Mouse (Mus musculus) kidney, embryonic 15.5 days (tissue): Measurements from ENCODE around the gene Ifit2. TPM values are rescaled to one million over a fixed set of nuclear protein-coding genes. Genes with fewer than 3 reads are reported as not detected.
A peak's percentile ranks its signal among the peaks of the same experiment; 100 is the strongest.

Source experiments
- ATAC-seq: fragments of 200-750 bp; cut with Nextera tagmentation; replicated peaks from 2 replicates; pipeline ENCODE4 v1.8.0; 2017; ENCODE audit warnings: moderate TSS enrichment; ENCODE audit not compliant: low FRiP score
- H3K27ac ChIP-seq: fragments of 300-500 bp; sonication (generic); 2 replicates; pipeline ENCODE4 v1.5.1; 2015; ENCODE audit warnings: mild to moderate bottlenecking, inconsistent platforms
- H3K27me3 ChIP-seq: fragments of 300-500 bp; sonication (generic); 2 replicates; pipeline ENCODE4 v1.6.1; 2015; ENCODE audit warnings: inconsistent platforms
- H3K36me3 ChIP-seq: fragments of 300-500 bp; sonication (generic); 2 replicates; pipeline ENCODE4 v1.6.1; 2015; ENCODE audit warnings: inconsistent platforms
- H3K4me1 ChIP-seq: fragments of 300-500 bp; sonication (generic); 2 replicates; pipeline ENCODE4 v1.6.1; 2015; ENCODE audit warnings: inconsistent platforms
- H3K4me2 ChIP-seq: fragments of 300-500 bp; sonication (generic); 2 replicates; pipeline ENCODE4 v1.6.1; 2015; ENCODE audit warnings: moderate library complexity, mild to moderate bottlenecking, inconsistent platforms
- H3K4me3 ChIP-seq: fragments of 300-500 bp; sonication (generic); replicated peaks from 2 replicates; pipeline ENCODE4 v1.5.1; 2015; ENCODE audit warnings: mild to moderate bottlenecking, inconsistent platforms
- H3K9ac ChIP-seq: fragments of 300-500 bp; sonication (generic); 2 replicates; pipeline ENCODE4 v1.6.1; 2015; ENCODE audit warnings: mild to moderate bottlenecking, inconsistent platforms
- H3K9me3 ChIP-seq: fragments of 300-500 bp; sonication (generic); replicated peaks from 2 replicates; pipeline ENCODE4 v1.6.1; 2016; ENCODE audit warnings: inconsistent platforms
- WGBS: fragments of 180-500 bp; shearing (Covaris S2); methylation state at CpG from one replicate; pipeline ENCODE4 v1.1.7; 2015; ENCODE audit warnings: mixed read lengths; 5-methylcytosine and 5-hydroxymethylcytosine counted together
- polyA plus RNA-seq: library from polyadenylated mRNA; unstranded; fragments of >200 nt; fragmentation: Nextera tagmentation; extraction: Ambion mirVana; gene quantifications from 2 replicates; pipeline ENCODE4 v1.2.1, GENCODE M21; 2015

Ifit2 gene
- polyA plus RNA-seq, 1 experiment from 2014 or later, result 9.7 TPM

DNA sequence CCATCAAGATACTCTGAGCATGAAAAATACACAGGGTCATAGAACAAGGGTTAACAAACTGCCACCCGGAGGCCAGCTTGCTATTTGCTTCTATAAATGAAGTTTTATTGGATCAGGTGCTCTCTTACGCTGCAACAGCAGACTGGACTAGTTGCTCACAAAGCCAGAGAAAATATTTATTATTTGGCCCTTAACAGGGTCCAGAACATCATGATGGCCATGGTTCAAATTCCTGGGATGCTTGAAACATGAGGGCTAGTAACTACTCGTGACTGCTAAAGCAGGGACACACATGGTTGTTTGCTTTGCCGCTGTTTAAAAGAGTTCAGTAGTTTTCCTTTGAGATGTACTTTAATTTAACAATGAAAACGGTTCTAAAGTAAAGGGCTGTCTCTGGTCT, 1.5 kb downstream of the Ifit2 start:
- 41% methylated on average over 5 of the region's 5 CpGs for WGBS
- no peak for ATAC-seq
- Histone ChIP-seq H3K4me3 (peak overlapping the region; percentile 17; the same call in 1 of the 2 replicates), H3K4me1 (peaks cover 17% of the 10 kb centered on the region; the same call in 1 of the 2 replicates), H3K9me3 (no peaks in the 10 kb centered on the region), H3K27ac (peak overlapping the region; percentile 64), H3K27me3 (no peaks in the 10 kb centered on the region), H3K9ac (no peak overlapping the region), H3K36me3 (no peaks in the 10 kb centered on the region), H3K4me2 (peak overlapping the region; percentile 26)

DNA sequence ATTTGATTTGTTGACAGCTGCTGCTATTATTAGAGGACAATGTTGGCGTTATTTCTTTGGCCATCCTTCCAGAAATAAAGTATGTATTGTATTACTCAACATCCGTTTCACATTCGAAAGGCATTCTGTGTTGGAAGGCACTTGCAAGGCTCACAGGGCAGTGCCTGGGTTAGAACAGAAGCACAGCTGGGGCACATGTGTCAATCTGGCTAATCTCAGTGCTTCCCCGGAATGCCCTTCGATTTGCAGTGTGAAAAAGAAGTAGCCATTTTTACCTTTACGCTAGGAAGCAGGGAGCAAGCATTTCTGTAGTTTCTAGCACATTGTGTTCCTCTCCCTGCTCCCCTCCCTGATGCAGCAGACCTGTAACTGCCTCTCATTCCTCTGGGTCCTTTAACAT, 2.5 kb downstream of the Ifit2 start:
- Histone ChIP-seq H3K4me2 (no peak overlapping the region), H3K27ac (no peak overlapping the region), H3K4me1 (peaks cover 17% of the 10 kb centered on the region; the same call in 1 of the 2 replicates), H3K9ac (no peak overlapping the region), H3K9me3 (no peaks in the 10 kb centered on the region), H3K27me3 (no peaks in the 10 kb centered on the region), H3K4me3 (no peak overlapping the region), H3K36me3 (no peaks in the 10 kb centered on the region)
- no peak for ATAC-seq
- WGBS, result 72% methylated on average over 6 of the region's 6 CpGs

GRCm38 (mm10) chr19:34553522-34553921, 3.0 kb downstream of the Ifit2 start:
- Histone ChIP-seq H3K9me3 (no peaks in the 10 kb centered on the region), H3K4me2 (no peak overlapping the region), H3K36me3 (no peaks in the 10 kb centered on the region), H3K27ac (no peak overlapping the region), H3K4me1 (peaks cover 17% of the 10 kb centered on the region; the same call in 1 of the 2 replicates), H3K9ac (no peak overlapping the region), H3K4me3 (no peak overlapping the region), H3K27me3 (no peaks in the 10 kb centered on the region)
- WGBS, result 36% methylated on average over 3 of the region's 3 CpGs
- ATAC-seq, result no peak

GRCm38 (mm10) chr19:34554061-34554460, 3.6 kb downstream of the Ifit2 start:
- Histone ChIP-seq H3K4me1 (peaks cover 17% of the 10 kb centered on the region; the same call in 1 of the 2 replicates), H3K36me3 (no peaks in the 10 kb centered on the region), H3K4me3 (no peak overlapping the region), H3K4me2 (no peak overlapping the region), H3K9me3 (no peaks in the 10 kb centered on the region), H3K9ac (no peak overlapping the region), H3K27me3 (no peaks in the 10 kb centered on the region), H3K27ac (no peak overlapping the region)
- no peak for ATAC-seq

DNA sequence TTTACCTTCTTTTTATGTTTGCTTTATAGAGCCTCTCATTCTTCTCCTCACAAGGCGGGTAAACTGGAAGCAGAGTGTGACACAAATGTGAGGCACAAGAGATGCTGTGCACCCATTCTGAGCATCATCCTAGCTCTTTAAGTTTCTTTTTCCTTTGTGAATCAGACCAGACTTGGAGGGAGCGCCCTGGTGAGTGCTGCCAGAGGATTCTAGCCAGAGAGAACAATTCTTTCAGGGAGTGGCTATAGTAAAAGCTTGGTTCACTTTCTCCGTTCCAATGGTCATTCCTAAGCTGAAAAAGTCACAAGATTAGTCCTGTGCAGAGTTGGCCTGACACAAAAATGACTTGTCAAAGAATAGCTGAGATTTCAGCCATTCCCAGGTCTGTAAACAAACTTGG, 6.1 kb downstream of the Ifit2 start:
- Histone ChIP-seq H3K9me3 (no peaks in the 10 kb centered on the region), H3K36me3 (no peaks in the 10 kb centered on the region), H3K27me3 (no peaks in the 10 kb centered on the region), H3K9ac (no peak overlapping the region), H3K4me3 (no peak overlapping the region), H3K4me1 (peaks cover 16% of the 10 kb centered on the region; the same call in 1 of the 2 replicates), H3K4me2 (no peak overlapping the region), H3K27ac (no peak overlapping the region)
- no peak for ATAC-seq
- WGBS, result 85% methylated on average over 3 of the region's 3 CpGs

DNA sequence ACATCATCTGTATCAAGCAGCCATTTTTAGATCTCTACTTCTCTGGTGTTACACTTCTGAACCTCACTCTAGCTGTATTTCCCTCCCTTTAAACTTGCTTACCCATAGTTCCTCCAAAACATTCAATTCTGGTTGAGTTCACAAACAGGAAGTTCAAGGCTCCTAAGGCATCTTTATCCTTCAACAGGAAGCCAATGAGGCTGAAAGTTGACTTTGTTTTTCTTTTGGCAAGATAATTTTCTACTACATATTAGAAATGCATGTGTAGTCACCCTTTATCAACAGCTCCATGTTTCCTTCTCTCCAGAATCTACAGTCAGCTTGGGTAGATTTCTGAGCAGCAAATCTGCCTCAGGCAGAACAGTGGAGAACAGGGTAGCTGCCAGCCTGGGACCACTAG, 12.1 kb downstream of the Ifit2 start:
- ATAC-seq, result no peak
- H3K4me3 ChIP-seq, result no peak overlapping the region

DNA sequence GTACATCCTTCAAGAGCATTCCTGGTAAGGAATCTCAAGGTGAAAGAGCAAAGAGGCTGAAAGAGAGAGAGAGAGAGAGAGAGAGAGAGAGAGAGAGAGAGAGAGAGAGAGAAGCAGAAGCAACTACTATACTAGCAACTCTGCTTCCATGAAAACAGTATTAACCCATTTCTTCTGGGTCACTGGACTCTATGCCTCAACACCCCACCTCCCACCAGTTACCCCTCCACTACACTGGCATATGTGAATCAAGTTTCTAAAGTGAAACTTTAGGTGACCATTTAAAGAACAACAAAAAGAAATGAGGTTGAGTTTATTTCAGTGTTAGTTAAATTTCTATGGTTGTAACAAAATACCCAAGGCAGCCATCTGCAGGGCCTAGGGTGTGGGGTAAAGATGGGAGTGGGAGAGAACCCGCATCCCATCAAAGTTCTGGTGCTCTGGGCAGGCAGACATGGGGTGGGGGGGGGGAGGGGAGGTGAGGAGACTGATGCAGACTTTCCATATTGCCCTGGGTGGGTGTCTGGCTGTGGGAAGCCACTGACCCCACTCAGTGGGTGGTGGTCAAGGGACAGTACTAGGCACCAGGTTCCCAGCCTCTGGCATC, 15.8 kb downstream of the Ifit2 start:
- no peak overlapping the region for H3K9ac ChIP-seq
- H3K27ac ChIP-seq, result peak overlapping the region; percentile 10; the same call in 1 of the 2 replicates
- peak; percentile 65 for ATAC-seq
- H3K36me3 ChIP-seq, result no peaks in the 10 kb centered on the region
- no peak overlapping the region for H3K4me2 ChIP-seq
- 40% methylated on average over 1 of the region's 1 CpGs for WGBS
- H3K27me3 ChIP-seq, result no peaks in the 10 kb centered on the region
- H3K9me3 ChIP-seq, result no peaks in the 10 kb centered on the region
- no peak overlapping the region for H3K4me3 ChIP-seq
- peaks cover 16% of the 10 kb centered on the region for H3K4me1 ChIP-seq

More for the DNA sequence above, 12.1 kb downstream of the Ifit2 start:
- H3K4me2 ChIP-seq, result no peak overlapping the region
- H3K36me3 ChIP-seq, result no peaks in the 10 kb centered on the region
- H3K27me3 ChIP-seq, result no peaks in the 10 kb centered on the region
- no peaks in the 10 kb centered on the region for H3K9me3 ChIP-seq
- no peak overlapping the region for H3K9ac ChIP-seq
- H3K4me1 ChIP-seq, result no peaks in the 10 kb centered on the region
- no peak overlapping the region for H3K27ac ChIP-seq

GRCm38 (mm10) chr19:34568988-34569895, 18.7 kb downstream of the Ifit2 start:
- H3K27ac ChIP-seq, result peak overlapping the region; percentile 60

DNA sequence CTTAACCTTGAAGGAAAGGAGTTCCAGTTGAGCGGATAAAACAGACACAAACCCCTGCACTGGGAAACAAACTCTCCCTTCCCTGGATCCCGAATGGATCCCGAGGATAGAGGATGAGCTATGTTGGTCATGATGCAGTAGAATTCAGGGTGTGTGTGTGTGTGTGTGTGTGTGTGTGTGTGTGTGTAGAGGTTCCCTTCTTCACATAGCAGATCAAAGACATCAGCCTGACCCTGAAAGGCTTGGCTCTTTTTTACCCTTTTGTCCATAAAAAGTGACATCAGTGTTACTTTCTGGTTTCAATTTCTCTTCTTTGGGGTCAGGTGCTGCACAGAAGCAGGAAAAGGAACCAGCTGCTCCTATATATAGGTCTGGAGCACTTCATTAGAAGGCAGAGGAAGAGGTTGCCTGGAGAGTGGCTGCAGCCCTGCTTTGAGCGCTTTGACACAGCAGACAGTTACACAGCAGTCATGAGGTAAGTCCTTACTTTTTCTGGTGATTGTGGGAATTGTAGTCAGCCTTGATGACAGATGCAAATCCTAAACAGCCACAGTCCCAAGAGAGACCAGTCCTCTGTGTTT, 19.5 kb downstream of the Ifit2 start:
- peak; percentile 82 for ATAC-seq
- Histone ChIP-seq H3K4me3 (no peak overlapping the region), H3K27me3 (no peaks in the 10 kb centered on the region), H3K9ac (no peak overlapping the region), H3K36me3 (0 out of 2 replicates have a peak, but pooled peaks cover 7% of the 10 kb centered on the region), H3K27ac (peak overlapping the region; percentile 60), H3K9me3 (no peaks in the 10 kb centered on the region), H3K4me1 (peaks cover 16% of the 10 kb centered on the region), H3K4me2 (0 out of 2 replicates have a peak overlapping the region, but pooled peaks have one; percentile 16)
- 30% methylated on average over 4 of the region's 4 CpGs for WGBS

More at GRCm38 (mm10) chr19:34568988-34569895, 18.7 kb downstream of the Ifit2 start:
- Histone ChIP-seq H3K4me1 (peaks cover 16% of the 10 kb centered on the region), H3K27me3 (no peaks in the 10 kb centered on the region), H3K9me3 (no peaks in the 10 kb centered on the region), H3K4me3 (no peak overlapping the region), H3K9ac (no peak overlapping the region), H3K4me2 (no peak overlapping the region), H3K36me3 (0 out of 2 replicates have a peak, but pooled peaks cover 5% of the 10 kb centered on the region)
- no peak for ATAC-seq
- 57% methylated on average over 7 of the region's 7 CpGs for WGBS

DNA sequence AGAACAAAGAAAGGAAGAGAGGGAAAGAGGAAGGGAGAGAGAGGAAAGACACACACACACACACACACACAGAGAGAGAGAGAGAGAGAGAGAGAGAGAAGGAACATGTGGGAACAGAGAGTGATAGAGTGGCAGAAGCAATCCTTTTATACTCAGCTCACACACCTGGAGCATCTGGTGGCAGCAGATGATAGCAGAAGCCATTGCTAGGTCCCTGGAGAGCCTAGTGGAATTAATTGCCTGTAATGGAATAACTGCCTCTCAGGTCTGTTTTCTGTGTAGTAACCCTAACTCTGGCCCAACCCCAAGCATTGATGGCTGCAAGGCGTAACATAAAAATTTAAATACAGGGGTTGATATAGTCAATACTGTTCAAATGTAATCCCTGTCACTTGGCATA, 20.6 kb downstream of the Ifit2 start:
- H3K9me3 ChIP-seq, result no peaks in the 10 kb centered on the region
- 88% methylated on average over 1 of the region's 1 CpGs for WGBS
- H3K27me3 ChIP-seq, result no peaks in the 10 kb centered on the region
- peaks cover 16% of the 10 kb centered on the region for H3K4me1 ChIP-seq
- H3K4me3 ChIP-seq, result no peak overlapping the region
- no peak for ATAC-seq
- no peak overlapping the region for H3K9ac ChIP-seq
- 0 out of 2 replicates have a peak, but pooled peaks cover 7% of the 10 kb centered on the region for H3K36me3 ChIP-seq
- no peak overlapping the region for H3K4me2 ChIP-seq
- no peak overlapping the region for H3K27ac ChIP-seq

GRCm38 (mm10) chr19:34573650-34574049, 23.2 kb downstream of the Ifit2 start:
- Histone ChIP-seq H3K4me2 (no peak overlapping the region), H3K4me1 (peaks cover 16% of the 10 kb centered on the region), H3K9me3 (no peaks in the 10 kb centered on the region), H3K36me3 (0 out of 2 replicates have a peak, but pooled peaks cover 7% of the 10 kb centered on the region), H3K9ac (no peak overlapping the region), H3K27me3 (no peaks in the 10 kb centered on the region), H3K27ac (no peak overlapping the region), H3K4me3 (no peak overlapping the region)
- WGBS, result 92% methylated on average over 5 of the region's 5 CpGs
- ATAC-seq, result no peak

- no peaks in the 10 kb centered on the region for H3K27me3 ChIP-seq
- H3K9ac ChIP-seq, result no peak overlapping the region
- no peak for ATAC-seq
- WGBS, result 72% methylated on average over 1 of the region's 1 CpGs
- H3K9me3 ChIP-seq, result no peaks in the 10 kb centered on the region
- H3K4me3 ChIP-seq, result no peak overlapping the region
- no peak overlapping the region for H3K4me2 ChIP-seq
- 0 out of 2 replicates have a peak, but pooled peaks cover 7% of the 10 kb centered on the region for H3K36me3 ChIP-seq
- no peaks in the 10 kb centered on the region for H3K4me1 ChIP-seq
- no peak overlapping the region for H3K27ac ChIP-seq
These were observed 26.6 kb downstream of the Ifit2 start for GRCm38 (mm10) chr19:34577121-34577520.
